In the genomic region with DNA sequence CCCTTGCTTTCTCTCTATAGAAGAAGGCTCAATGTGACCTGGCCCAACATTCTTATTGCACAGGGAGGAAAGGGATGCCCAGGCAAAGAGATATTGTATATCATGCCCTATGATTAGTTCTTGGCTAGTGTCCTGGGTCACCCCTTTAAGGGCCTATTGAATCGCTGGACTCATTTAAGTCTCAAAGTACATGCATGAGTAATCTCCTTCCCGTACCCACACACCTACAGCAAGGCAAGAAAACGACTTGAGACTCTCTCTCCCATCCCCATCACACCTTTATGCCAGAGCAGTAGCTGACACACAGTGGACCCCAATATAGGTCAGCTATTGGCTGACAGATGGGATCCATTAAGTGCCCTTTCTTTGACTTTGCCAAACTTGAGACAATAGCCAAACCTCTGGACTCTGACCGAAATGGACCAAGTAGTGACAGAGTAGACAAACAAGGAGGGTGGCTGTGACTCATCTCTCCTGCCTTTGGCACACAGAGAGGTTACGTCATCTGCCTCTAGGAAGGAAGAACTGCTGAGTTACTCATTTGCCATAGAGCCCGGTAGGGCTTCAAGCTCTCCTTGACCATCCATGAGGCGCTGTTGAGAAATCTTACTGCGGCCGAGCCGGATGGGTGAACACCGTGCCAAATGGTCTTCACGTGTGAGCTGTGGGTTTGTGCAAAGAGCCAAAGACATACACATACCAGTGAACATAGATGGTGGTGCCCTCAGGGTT, we compare ENCODE assay signal across 9 mouse cellular contexts. TPM values are rescaled to one million over a fixed set of nuclear protein-coding genes. Genes with fewer than 3 reads are reported as not detected.
DNase-seq lines count a peak whose midpoint lies in the region; ATAC-seq lines count a peak whose summit lies in the region.
"Had no signal": no experiment of that assay in that cellular context is flagged by ENCODE, and none has a peak within 500 bp of the region (broad histone marks: within the 10 kb centered on the region; RNA-seq: fewer than 3 reads in every experiment).

No protein-coding gene starts in this region.

- H3K4me1 ChIP-seq in intestine, embryonic 14.5 days (replicated peaks; ENCODE audit: control insufficient read depth, insufficient read depth, low read length) = peaks cover 17% of the 10 kb centered on the region
- no peaks in the 10 kb centered on the region for H3K4me1 ChIP-seq in liver, embryonic 16.5 days (ENCODE audit: control insufficient read depth, low read depth, low read length)

- no peak overlapping the region for H3K9ac ChIP-seq in intestine, embryonic 14.5 days (ENCODE audit: low read length)
- H3K9ac ChIP-seq in liver, embryonic 16.5 days (ENCODE audit: low read depth, low read length) = no peak overlapping the region
- H3K9ac ChIP-seq: embryonic facial prominence, embryonic 12.5 days had no signal

- no peaks in the 10 kb centered on the region for H3K9me3 ChIP-seq in intestine, embryonic 14.5 days (ENCODE audit: control insufficient read depth, low read length)
- H3K9me3 ChIP-seq in liver, embryonic 16.5 days (replicated peaks; ENCODE audit: control insufficient read depth, low read length) = no peaks in the 10 kb centered on the region
- H3K9me3 ChIP-seq: embryonic facial prominence, embryonic 12.5 days had no signal

- no peaks in the 10 kb centered on the region for H3K36me3 ChIP-seq in intestine, embryonic 14.5 days (ENCODE audit: control insufficient read depth, insufficient read depth, low read length)
- H3K36me3 ChIP-seq in liver, embryonic 16.5 days (ENCODE audit: control insufficient read depth, insufficient read depth) = no peaks in the 10 kb centered on the region
- H3K36me3 ChIP-seq: embryonic facial prominence, embryonic 12.5 days had no signal

- H3K27ac ChIP-seq in intestine, embryonic 14.5 days (ENCODE audit: low read depth) = no peak overlapping the region
- no peak overlapping the region for H3K27ac ChIP-seq in liver, embryonic 16.5 days (ENCODE audit: low read length)
- H3K27ac ChIP-seq: embryonic facial prominence, embryonic 12.5 days had no signal

- DNase-seq in 3T3-L1 (ENCODE audit: low read depth, low spot score) = peak; percentile 98
- peak; percentile 73 for DNase-seq in Muller cell, postnatal 12 days (ENCODE audit: inconsistent ontology term)
- DNase-seq in intestine, embryonic 14.5 days (ENCODE audit: low spot score) = no peak
- DNase-seq in layer of hippocampus, adult 9-10 months (ENCODE audit: low spot score) = no peak
- DNase-seq in thymus, postnatal 36 days = no peak
- no peak for DNase-seq in testis, postnatal 10 days (ENCODE audit: low spot score)

- H3K27me3 ChIP-seq in intestine, embryonic 14.5 days (replicated peaks; ENCODE audit: control insufficient read depth, insufficient read depth, low read length) = no peaks in the 10 kb centered on the region
- no peaks in the 10 kb centered on the region; the same call in none of the 2 replicates for H3K27me3 ChIP-seq in liver, embryonic 16.5 days (ENCODE audit: control insufficient read depth, insufficient read depth, low read depth, low read length)
- H3K27me3 ChIP-seq: embryonic facial prominence, embryonic 12.5 days had no signal

- H3K4me2 ChIP-seq in intestine, embryonic 14.5 days (ENCODE audit: low read length) = no peak overlapping the region
- no peak overlapping the region for H3K4me2 ChIP-seq in liver, embryonic 16.5 days (ENCODE audit: low read depth, low read length)
- H3K4me2 ChIP-seq: embryonic facial prominence, embryonic 12.5 days had no signal

- no peak overlapping the region for H3K4me3 ChIP-seq in intestine, embryonic 14.5 days (ENCODE audit: low read depth, low read length)
- no peak overlapping the region for H3K4me3 ChIP-seq in liver, embryonic 16.5 days (ENCODE audit: low read depth, low read length)
- H3K4me3 ChIP-seq: embryonic facial prominence, embryonic 12.5 days had no signal

- ATAC-seq in intestine, embryonic 14.5 days (replicated peaks; ENCODE audit: low FRiP score, low TSS enrichment, low read depth) = peak; percentile 55; the same call in 1 of the 2 replicates
- peak; percentile 50 for ATAC-seq in liver, embryonic 16.5 days (ENCODE audit: low read depth)
- no peak for ATAC-seq in cerebellum, adult (ENCODE audit: insufficient number of reproducible peaks, low FRiP score, low TSS enrichment)

- 85% methylated on average over 12 of the region's 12 CpGs for WGBS in intestine, embryonic 14.5 days
- 77% methylated on average over 12 of the region's 12 CpGs for WGBS in liver, embryonic 16.5 days (ENCODE audit: insufficient replicate concordance)

RNA-seq across cellular contexts. Expression of a gene that starts 51.1 kb away (rescaled TPM):
- polyA plus RNA-seq in intestine, embryonic 14.5 days (2014; fragmentation: Nextera tagmentation; extraction: Ambion mirVana) = 5.9 and 7.4 TPM in 2 replicates
- 50.0 and 59.2 TPM in 2 replicates for polyA plus RNA-seq in liver, embryonic 16.5 days (2015; fragmentation: Nextera tagmentation; extraction: Ambion mirVana)

Comparison
In these comparisons a context has a peak if more than half of its experiments do, and no peak if none do; other contexts are left out.
1. DNase-seq: peak in 3T3-L1 (single experiment) and Muller cell, postnatal 12 days (single experiment); none in intestine, embryonic 14.5 days (single experiment), layer of hippocampus, adult 9-10 months (single experiment), thymus, postnatal 36 days (0 of 2) and testis, postnatal 10 days (single experiment).